Mouse (Mus musculus) stomach, postnatal 0 days (tissue): ENCODE data around the gene Sepsecs. TPM values are rescaled to one million over a fixed set of nuclear protein-coding genes. Genes with fewer than 3 reads are reported as not detected.
A peak's percentile ranks its signal among the peaks of the same experiment; 100 is the strongest.

Experiments used
- ATAC-seq: fragments of 200-750 bp; cut with Nextera tagmentation; 2 replicates; pipeline ENCODE4 v1.8.0; 2017; ENCODE audit not compliant: low FRiP score, low TSS enrichment
- DNase-seq: peaks from one replicate; pipeline ENCODE4 v3.0.0-alpha.2; 2016; ENCODE audit warnings: low spot score
- H3K27ac ChIP-seq: fragments of 300-500 bp; sonication (generic); replicated peaks from 2 replicates; pipeline ENCODE4 v1.5.1; 2014; ENCODE audit warnings: mild to moderate bottlenecking, control low read depth
- H3K27me3 ChIP-seq: fragments of 300-500 bp; sonication (generic); 2 replicates; pipeline ENCODE4 v1.6.1; 2014; ENCODE audit warnings: low read length; ENCODE audit not compliant: control insufficient read depth, insufficient read depth
- H3K36me3 ChIP-seq: fragments of 300-500 bp; sonication (generic); 2 replicates; pipeline ENCODE4 v1.6.1; 2014; ENCODE audit warnings: low read length, mixed read lengths; ENCODE audit not compliant: control insufficient read depth, insufficient read depth
- H3K4me1 ChIP-seq: fragments of 300-500 bp; sonication (generic); replicated peaks from 2 replicates; pipeline ENCODE4 v1.6.1; 2014; ENCODE audit warnings: antibody characterized with exemption; ENCODE audit not compliant: control insufficient read depth, insufficient read depth
- H3K4me2 ChIP-seq: fragments of 300-500 bp; sonication (generic); replicated peaks from 2 replicates; pipeline ENCODE4 v1.6.1; 2014; ENCODE audit warnings: low read depth, mild to moderate bottlenecking, control low read depth, moderate library complexity
- H3K4me3 ChIP-seq: fragments of 300-500 bp; sonication (generic); 2 replicates; pipeline ENCODE4 v1.5.1; 2014; ENCODE audit warnings: low read depth, low read length, control low read depth
- H3K9ac ChIP-seq: fragments of 300-500 bp; sonication (generic); 2 replicates; pipeline ENCODE4 v1.6.1; 2014; ENCODE audit warnings: mild to moderate bottlenecking, low read length, control low read depth, mixed read lengths
- H3K9me3 ChIP-seq: fragments of 300-500 bp; sonication (generic); 2 replicates; pipeline ENCODE4 v1.6.1; 2016; ENCODE audit warnings: low read length; ENCODE audit not compliant: control insufficient read depth
- CTCF ChIP-seq: IDR thresholded peaks from 2 replicates; pipeline ENCODE4 v1.5.1; 2016; ENCODE audit warnings: antibody characterized with exemption, low read depth, mild to moderate bottlenecking, moderate library complexity
- EP300 ChIP-seq: optimal IDR thresholded peaks from 2 replicates; pipeline ENCODE3; 2016; ENCODE audit warnings: antibody characterized with exemption
- WGBS: fragments of 180-500 bp; shearing (Covaris S2); extraction: QIAGEN DNeasy Blood & Tissue Kit; methylation state at CpG from one replicate; pipeline ENCODE4 v1.1.7; 2014; 5-methylcytosine and 5-hydroxymethylcytosine counted together
- polyA plus RNA-seq: library from polyadenylated mRNA; unstranded; fragments of >200 nt; fragmentation: Nextera tagmentation; extraction: Ambion mirVana; gene quantifications from 2 replicates; pipeline ENCODE4 v1.2.1, GENCODE M21; 2015

Sepsecs gene
- polyA plus RNA-seq, 1 experiment from 2014 or later: 6.1 TPM

GRCm38 (mm10) chr5:52638006-52638405, 31.5 kb downstream of the Sepsecs start:
- Histone ChIP-seq H3K27me3 (no peaks in the 10 kb centered on the region), H3K9me3 (no peaks in the 10 kb centered on the region), H3K4me2 (no peak overlapping the region), H3K36me3 (peaks cover 5% of the 10 kb centered on the region), H3K4me1 (no peaks in the 10 kb centered on the region), H3K9ac (no peak overlapping the region), H3K4me3 (no peak overlapping the region), H3K27ac (no peak overlapping the region)
- TF ChIP-seq EP300 (no peak), CTCF (no peak)
- 87% methylated on average over 7 of the region's 7 CpGs for WGBS
- DNase-seq (no peak), ATAC-seq (no peak)

- no peak overlapping the region for H3K9ac ChIP-seq
- no peak for TF ChIP-seq CTCF
- no peak for TF ChIP-seq EP300
- H3K4me2 ChIP-seq: no peak overlapping the region
- no peak overlapping the region for H3K27ac ChIP-seq
- WGBS: 79% methylated on average over 6 of the region's 6 CpGs
- DNase-seq: no peak
- no peak overlapping the region for H3K4me3 ChIP-seq
- no peaks in the 10 kb centered on the region for H3K9me3 ChIP-seq
- no peaks in the 10 kb centered on the region for H3K36me3 ChIP-seq
- no peaks in the 10 kb centered on the region for H3K4me1 ChIP-seq
- no peak for ATAC-seq
- no peaks in the 10 kb centered on the region for H3K27me3 ChIP-seq
Observed at GRCm38 (mm10) chr5:52636923-52637322, 32.6 kb downstream of the Sepsecs start.

- DNase-seq (peak; percentile 21), ATAC-seq (peak; percentile 40; the same call in 1 of the 2 replicates)
- Histone ChIP-seq H3K36me3 (no peaks in the 10 kb centered on the region), H3K27ac (no peak overlapping the region), H3K4me2 (no peak overlapping the region), H3K4me3 (no peak overlapping the region), H3K4me1 (no peaks in the 10 kb centered on the region), H3K9ac (no peak overlapping the region), H3K27me3 (no peaks in the 10 kb centered on the region), H3K9me3 (no peaks in the 10 kb centered on the region)
- no peak for TF ChIP-seq CTCF
- no peak for TF ChIP-seq EP300
- WGBS: 55% methylated on average over 11 of the region's 11 CpGs
Observed at GRCm38 (mm10) chr5:52636025-52636755, 33.3 kb downstream of the Sepsecs start.

GRCm38 (mm10) chr5:52634017-52634416, 35.5 kb downstream of the Sepsecs start:
- TF ChIP-seq CTCF (peak; percentile 83), EP300 (no peak)
- WGBS: 23% methylated on average over 8 of the region's 8 CpGs
- Histone ChIP-seq H3K9me3 (no peaks in the 10 kb centered on the region), H3K27ac (no peak overlapping the region), H3K4me2 (no peak overlapping the region), H3K27me3 (no peaks in the 10 kb centered on the region), H3K36me3 (no peaks in the 10 kb centered on the region), H3K4me1 (no peaks in the 10 kb centered on the region; the same call in 1 of the 2 replicates), H3K4me3 (no peak overlapping the region), H3K9ac (no peak overlapping the region)
- 0 out of 2 replicates have a peak, but pooled peaks have one; percentile 25 for ATAC-seq
- DNase-seq: peak; percentile 69

GRCm38 (mm10) chr5:52630541-52630940, 39.0 kb downstream of the Sepsecs start:
- no peak for DNase-seq
- H3K4me1 ChIP-seq: no peaks in the 10 kb centered on the region; the same call in 1 of the 2 replicates
- H3K9ac ChIP-seq: no peak overlapping the region
- WGBS: 87% methylated on average over 1 of the region's 1 CpGs
- H3K27me3 ChIP-seq: no peaks in the 10 kb centered on the region
- no peaks in the 10 kb centered on the region for H3K36me3 ChIP-seq
- H3K9me3 ChIP-seq: no peaks in the 10 kb centered on the region
- H3K4me3 ChIP-seq: no peak overlapping the region
- H3K27ac ChIP-seq: no peak overlapping the region
- ATAC-seq: no peak
- TF ChIP-seq CTCF (no peak), EP300 (no peak)
- H3K4me2 ChIP-seq: no peak overlapping the region

GRCm38 (mm10) chr5:52629214-52629613, 40.3 kb downstream of the Sepsecs start:
- WGBS: 61% methylated on average over 6 of the region's 6 CpGs
- DNase-seq: no peak
- H3K9ac ChIP-seq: no peak overlapping the region

More at GRCm38 (mm10) chr5:52629214-52629613, 40.3 kb downstream of the Sepsecs start:
- H3K4me1 ChIP-seq: no peaks in the 10 kb centered on the region; the same call in 1 of the 2 replicates
- no peak overlapping the region for H3K4me2 ChIP-seq
- no peak for ATAC-seq
- H3K27ac ChIP-seq: no peak overlapping the region
- TF ChIP-seq EP300 (no peak), CTCF (no peak)
- no peak overlapping the region for H3K4me3 ChIP-seq
- no peaks in the 10 kb centered on the region for H3K36me3 ChIP-seq
- H3K27me3 ChIP-seq: no peaks in the 10 kb centered on the region
- H3K9me3 ChIP-seq: no peaks in the 10 kb centered on the region
